Mouse (Mus musculus): ENCODE results near the gene Ddrgk1. TPM values are rescaled to one million over a fixed set of nuclear protein-coding genes. Genes with fewer than 3 reads are reported as not detected.

Ddrgk1 gene
- 43.8 and 44.8 TPM in 2 replicates for polyA plus RNA-seq (2016; fragmentation: Nextera tagmentation; extraction: Ambion mirVana)

- Histone ChIP-seq H3K27ac (peak within 1 kb of the TSS; percentile 97), H3K4me1 (peaks cover 31% of the 10 kb centered on the region), H3K4me3 (peak within 1 kb of the TSS; percentile 67), H3K27me3 (ENCODE audit: low read depth, poor library complexity, severe bottlenecking) (no peaks in the 10 kb centered on the region), H3K36me3 (peaks cover 35% of the 10 kb centered on the region), H3K9me3 (replicated peaks) (no peaks in the 10 kb centered on the region)
- peak; percentile 91 for DNase-seq (ENCODE audit: low spot score)
- under 1% methylated on average over 40 of the region's 40 CpGs for WGBS
These were observed at the start of gene Ddrgk1 for GRCm38 (mm10) chr2:130664102-130664701. Gene Ddrgk1 (minus strand): TSS chr2:130664659.

GRCm38 (mm10) chr2:130707057-130707456 lies 42.6 kb upstream of the Ddrgk1 start:
- WGBS = 61% methylated on average over 10 of the region's 10 CpGs
- H3K27ac ChIP-seq = 0 out of 2 replicates have a peak overlapping the region, but pooled peaks have one; percentile 1

GRCm38 (mm10) chr2:130706602-130707001 lies 42.1 kb upstream of the Ddrgk1 start:
- H3K9me3 ChIP-seq (replicated peaks) = no peaks in the 10 kb centered on the region
- no peak overlapping the region for H3K4me3 ChIP-seq
- H3K4me1 ChIP-seq = peaks cover 12% of the 10 kb centered on the region
- no peaks in the 10 kb centered on the region for H3K27me3 ChIP-seq (ENCODE audit: low read depth, poor library complexity, severe bottlenecking)
- H3K27ac ChIP-seq = 0 out of 2 replicates have a peak overlapping the region, but pooled peaks have one; percentile 1
- peaks cover 10% of the 10 kb centered on the region; the same call in 1 of the 2 replicates for H3K36me3 ChIP-seq
- no peak for DNase-seq (ENCODE audit: low spot score)
- WGBS = 65% methylated on average over 4 of the region's 4 CpGs

More at GRCm38 (mm10) chr2:130707057-130707456, 42.6 kb upstream of the Ddrgk1 start:
- Histone ChIP-seq H3K27me3 (ENCODE audit: low read depth, poor library complexity, severe bottlenecking) (no peaks in the 10 kb centered on the region), H3K9me3 (replicated peaks) (no peaks in the 10 kb centered on the region), H3K36me3 (peaks cover 13% of the 10 kb centered on the region; the same call in 1 of the 2 replicates), H3K4me1 (peaks cover 12% of the 10 kb centered on the region), H3K4me3 (no peak overlapping the region)
- DNase-seq (ENCODE audit: low spot score) = no peak

GRCm38 (mm10) chr2:130705178-130705577 lies 40.7 kb upstream of the Ddrgk1 start:
- no peak for DNase-seq (ENCODE audit: low spot score)
- WGBS = 70% methylated on average over 6 of the region's 6 CpGs
- Histone ChIP-seq H3K9me3 (replicated peaks) (no peaks in the 10 kb centered on the region), H3K4me1 (peaks cover 12% of the 10 kb centered on the region), H3K36me3 (peaks cover 6% of the 10 kb centered on the region; the same call in 1 of the 2 replicates), H3K27me3 (ENCODE audit: low read depth, poor library complexity, severe bottlenecking) (peaks cover 1% of the 10 kb centered on the region; the same call in 1 of the 2 replicates), H3K4me3 (no peak overlapping the region), H3K27ac (no peak overlapping the region)

- 62% methylated on average over 9 of the region's 9 CpGs for WGBS
- H3K36me3 ChIP-seq = peaks cover 6% of the 10 kb centered on the region; the same call in 1 of the 2 replicates
- no peaks in the 10 kb centered on the region for H3K9me3 ChIP-seq (replicated peaks)
- DNase-seq (ENCODE audit: low spot score) = no peak
- H3K4me3 ChIP-seq = no peak overlapping the region
- peaks cover 10% of the 10 kb centered on the region for H3K27me3 ChIP-seq (ENCODE audit: low read depth, poor library complexity, severe bottlenecking)
- peak overlapping the region; percentile 16; the same call in 1 of the 2 replicates for H3K27ac ChIP-seq
- H3K4me1 ChIP-seq = peaks cover 12% of the 10 kb centered on the region
These were observed 39.9 kb upstream of the Ddrgk1 start for GRCm38 (mm10) chr2:130704040-130705001.

GRCm38 (mm10) chr2:130697821-130698266 lies 33.4 kb upstream of the Ddrgk1 start:
- peak overlapping the region; percentile 54; the same call in 1 of the 2 replicates for H3K27ac ChIP-seq
- peak; percentile 43 for DNase-seq (ENCODE audit: low spot score)
- peaks cover 65% of the 10 kb centered on the region for H3K27me3 ChIP-seq (ENCODE audit: low read depth, poor library complexity, severe bottlenecking)

GRCm38 (mm10) chr2:130697153-130697810 lies 32.8 kb upstream of the Ddrgk1 start, which contains the start of gene Slc4a11:
Gene Slc4a11 (minus strand): TSS chr2:130697519.
- WGBS = under 1% methylated on average over 65 of the region's 65 CpGs
- Histone ChIP-seq H3K4me3 (peak within 1 kb of the TSS; percentile 75), H3K9me3 (replicated peaks) (no peaks in the 10 kb centered on the region), H3K27ac (peak within 1 kb of the TSS; percentile 54; the same call in 1 of the 2 replicates), H3K36me3 (no peaks in the 10 kb centered on the region), H3K4me1 (peaks cover 20% of the 10 kb centered on the region), H3K27me3 (ENCODE audit: low read depth, poor library complexity, severe bottlenecking) (peaks cover 65% of the 10 kb centered on the region)
- peak; percentile 77 for DNase-seq (ENCODE audit: low spot score)

More at GRCm38 (mm10) chr2:130697821-130698266, 33.4 kb upstream of the Ddrgk1 start:
- Histone ChIP-seq H3K4me1 (peaks cover 20% of the 10 kb centered on the region), H3K36me3 (no peaks in the 10 kb centered on the region), H3K9me3 (replicated peaks) (no peaks in the 10 kb centered on the region), H3K4me3 (peak overlapping the region; percentile 75)
- 6% methylated on average over 14 of the region's 14 CpGs for WGBS

GRCm38 (mm10) chr2:130696700-130697152 lies 32.3 kb upstream of the Ddrgk1 start:
- Histone ChIP-seq H3K36me3 (no peaks in the 10 kb centered on the region), H3K4me3 (peak overlapping the region; percentile 75), H3K9me3 (replicated peaks) (no peaks in the 10 kb centered on the region), H3K4me1 (peaks cover 20% of the 10 kb centered on the region), H3K27me3 (ENCODE audit: low read depth, poor library complexity, severe bottlenecking) (peaks cover 65% of the 10 kb centered on the region), H3K27ac (peak overlapping the region; percentile 54; the same call in 1 of the 2 replicates)
- under 1% methylated on average over 31 of the region's 31 CpGs for WGBS
- DNase-seq (ENCODE audit: low spot score) = peak; percentile 66

GRCm38 (mm10) chr2:130693563-130693962 lies 29.1 kb upstream of the Ddrgk1 start:
- H3K36me3 ChIP-seq = no peaks in the 10 kb centered on the region
- 46% methylated on average over 3 of the region's 3 CpGs for WGBS
- peaks cover 20% of the 10 kb centered on the region for H3K4me1 ChIP-seq
- no peak overlapping the region for H3K4me3 ChIP-seq
- H3K9me3 ChIP-seq (replicated peaks) = no peaks in the 10 kb centered on the region
- DNase-seq (ENCODE audit: low spot score) = no peak
- H3K27me3 ChIP-seq (ENCODE audit: low read depth, poor library complexity, severe bottlenecking) = peaks cover 48% of the 10 kb centered on the region
- no peak overlapping the region for H3K27ac ChIP-seq

- H3K9me3 ChIP-seq (replicated peaks) = no peaks in the 10 kb centered on the region
- no peak for DNase-seq (ENCODE audit: low spot score)
- H3K27me3 ChIP-seq (ENCODE audit: low read depth, poor library complexity, severe bottlenecking) = peaks cover 2% of the 10 kb centered on the region; the same call in 1 of the 2 replicates
- H3K4me3 ChIP-seq = no peak overlapping the region
- peaks cover 23% of the 10 kb centered on the region for H3K36me3 ChIP-seq
- no peaks in the 10 kb centered on the region for H3K4me1 ChIP-seq
- H3K27ac ChIP-seq = no peak overlapping the region
- 83% methylated on average over 2 of the region's 2 CpGs for WGBS
These were observed 24.6 kb upstream of the Ddrgk1 start for GRCm38 (mm10) chr2:130689011-130689410.

- Histone ChIP-seq H3K4me1 (no peaks in the 10 kb centered on the region), H3K27ac (no peak overlapping the region), H3K36me3 (peaks cover 59% of the 10 kb centered on the region), H3K9me3 (replicated peaks) (no peaks in the 10 kb centered on the region), H3K4me3 (no peak overlapping the region), H3K27me3 (ENCODE audit: low read depth, poor library complexity, severe bottlenecking) (no peaks in the 10 kb centered on the region)
- DNase-seq (ENCODE audit: low spot score) = no peak
- 88% methylated on average over 9 of the region's 9 CpGs for WGBS
These were observed 21.0 kb upstream of the Ddrgk1 start for GRCm38 (mm10) chr2:130685426-130685825.

- peaks cover 98% of the 10 kb centered on the region for H3K36me3 ChIP-seq
- H3K27me3 ChIP-seq (ENCODE audit: low read depth, poor library complexity, severe bottlenecking) = no peaks in the 10 kb centered on the region
- H3K9me3 ChIP-seq (replicated peaks) = no peaks in the 10 kb centered on the region
- no peak overlapping the region for H3K4me3 ChIP-seq
- no peaks in the 10 kb centered on the region for H3K4me1 ChIP-seq
- H3K27ac ChIP-seq = no peak overlapping the region
- 89% methylated on average over 3 of the region's 3 CpGs for WGBS
- no peak for DNase-seq (ENCODE audit: low spot score)
These were observed 17.1 kb upstream of the Ddrgk1 start for GRCm38 (mm10) chr2:130681531-130681930.

Data from limb, embryonic 10.5 days (tissue).